ENCODE assay signal across 9 mouse cellular contexts in genomic region chr1:167337463-167338095, GRCm38 (mm10). TPM values are rescaled to one million over a fixed set of nuclear protein-coding genes. Genes with fewer than 3 reads are reported as not detected.
A peak's percentile ranks its signal among the peaks of the same experiment; 100 is the strongest.
DNase-seq lines count a peak whose midpoint lies in the region; ATAC-seq lines count a peak whose summit lies in the region.
"Had no signal": no experiment of that assay in that cellular context is flagged by ENCODE, and none has a peak within 500 bp of the region (broad histone marks: within the 10 kb centered on the region; RNA-seq: fewer than 3 reads in every experiment).

No protein-coding gene starts in this region.

- DNase-seq in MEL-GATA-1-ER (ENCODE audit: extremely low read depth, low read depth) = peak; percentile 76
- peak; percentile 77 for DNase-seq in c-Kit-negative CD71-positive TER-119-positive erythroid progenitor cells, embryonic 14.5 days (ENCODE audit: low read depth, low spot score)
- peak; percentile 91 for DNase-seq in forebrain, embryonic 14.5 days (ENCODE audit: low spot score)
- DNase-seq in left cerebral cortex, adult 11 months (ENCODE audit: low spot score) = peak; percentile 88
- peak; percentile 92 for DNase-seq in mesoderm, embryonic 11.5 days (ENCODE audit: low read depth, low spot score)
- DNase-seq in right cerebral cortex, postnatal 4 days = peak; percentile 92
- peak; percentile 68 for DNase-seq in yolk sac, embryonic 10.5 days (ENCODE audit: low spot score)

- WGBS in forebrain, embryonic 14.5 days = 22% methylated on average over 12 of the region's 12 CpGs
- 23% methylated on average over 12 of the region's 12 CpGs for WGBS in hindbrain, embryonic 15.5 days

- H3K36me3 ChIP-seq in forebrain, embryonic 14.5 days (ENCODE audit: control insufficient read depth, insufficient read depth, low read length) = peaks cover 17% of the 10 kb centered on the region
- H3K36me3 ChIP-seq in hindbrain, embryonic 15.5 days = peaks cover 5% of the 10 kb centered on the region; the same call in 1 of the 2 replicates

- ATAC-seq in forebrain, embryonic 14.5 days = peak; percentile 66
- 0 out of 2 replicates have a peak, but pooled peaks have one; percentile 59 for ATAC-seq in hindbrain, embryonic 15.5 days (ENCODE audit: low FRiP score, low read depth)

- no peak overlapping the region for H3K4me3 ChIP-seq in forebrain, embryonic 14.5 days (ENCODE audit: low read depth, low read length)
- H3K4me3 ChIP-seq in hindbrain, embryonic 15.5 days = no peak overlapping the region
- H3K4me3 ChIP-seq: myocyte had no signal

- no peaks in the 10 kb centered on the region for H3K9me3 ChIP-seq in forebrain, embryonic 14.5 days (replicated peaks; ENCODE audit: control insufficient read depth, low read length)
- H3K9me3 ChIP-seq in hindbrain, embryonic 15.5 days = no peaks in the 10 kb centered on the region

- no peaks in the 10 kb centered on the region for H3K4me1 ChIP-seq in forebrain, embryonic 14.5 days (ENCODE audit: control insufficient read depth, insufficient read depth, low read length)
- peaks cover 7% of the 10 kb centered on the region; the same call in 1 of the 2 replicates for H3K4me1 ChIP-seq in hindbrain, embryonic 15.5 days (replicated peaks)

- no peak overlapping the region for H3K9ac ChIP-seq in forebrain, embryonic 14.5 days (ENCODE audit: low read length)
- no peak overlapping the region for H3K9ac ChIP-seq in hindbrain, embryonic 15.5 days

- no peak overlapping the region for H3K27ac ChIP-seq in forebrain, embryonic 14.5 days (ENCODE audit: low read depth, low read length)
- no peak overlapping the region for H3K27ac ChIP-seq in hindbrain, embryonic 15.5 days (replicated peaks)

- H3K27me3 ChIP-seq in forebrain, embryonic 14.5 days (replicated peaks; ENCODE audit: control insufficient read depth, insufficient read depth, low read length) = no peaks in the 10 kb centered on the region; the same call in 1 of the 2 replicates
- peaks cover 6% of the 10 kb centered on the region; the same call in 1 of the 2 replicates for H3K27me3 ChIP-seq in hindbrain, embryonic 15.5 days

- H3K4me2 ChIP-seq in forebrain, embryonic 14.5 days (ENCODE audit: low read length) = no peak overlapping the region
- H3K4me2 ChIP-seq in hindbrain, embryonic 15.5 days = no peak overlapping the region

RNA-seq across cellular contexts. Expression of gene Aldh9a1, which starts 12.2 kb away (rescaled TPM):
- polyA plus RNA-seq in forebrain, embryonic 14.5 days (2014; fragmentation: Nextera tagmentation; extraction: Ambion mirVana) = 20.9 and 21.2 TPM in 2 replicates
- polyA plus RNA-seq in hindbrain, embryonic 15.5 days (2015; fragmentation: Nextera tagmentation; extraction: Ambion mirVana) = 34.9 and 39.7 TPM in 2 replicates

RNA-seq across cellular contexts. Expression of gene Tmco1, which starts 29.4 kb away (rescaled TPM):
- 81.7 and 84.0 TPM in 2 replicates for polyA plus RNA-seq in forebrain, embryonic 14.5 days (2014; fragmentation: Nextera tagmentation; extraction: Ambion mirVana)
- polyA plus RNA-seq in hindbrain, embryonic 15.5 days (2015; fragmentation: Nextera tagmentation; extraction: Ambion mirVana) = 68.3 and 69.8 TPM in 2 replicates

RNA-seq across cellular contexts. Expression of gene Uck2, which starts 52.5 kb away (rescaled TPM):
- 54.1 and 58.1 TPM in 2 replicates for polyA plus RNA-seq in forebrain, embryonic 14.5 days (2014; fragmentation: Nextera tagmentation; extraction: Ambion mirVana)
- 52.5 and 53.2 TPM in 2 replicates for polyA plus RNA-seq in hindbrain, embryonic 15.5 days (2015; fragmentation: Nextera tagmentation; extraction: Ambion mirVana)

RNA-seq across cellular contexts. Expression of gene Mgst3, which starts 56.1 kb away (rescaled TPM):
- 128 and 138 TPM in 2 replicates for polyA plus RNA-seq in forebrain, embryonic 14.5 days (2014; fragmentation: Nextera tagmentation; extraction: Ambion mirVana)
- 172 and 178 TPM in 2 replicates for polyA plus RNA-seq in hindbrain, embryonic 15.5 days (2015; fragmentation: Nextera tagmentation; extraction: Ambion mirVana)
